Mouse (Mus musculus) CH12.LX (cell line): ENCODE measurements around the gene Gm44502. TPM values are rescaled to one million over a fixed set of nuclear protein-coding genes. Genes with fewer than 3 reads are reported as not detected.

Experiments used
- DNase-seq: peaks from one replicate; pipeline ENCODE4 v3.0.0-alpha.2; 2013; ENCODE audit errors: extremely low read depth
- H3K27ac ChIP-seq: 2 replicates; pipeline ENCODE4 v1.5.1; 2012; ENCODE audit warnings: low read depth, mild to moderate bottlenecking, control low read depth, moderate library complexity; ENCODE audit not compliant: insufficient read depth
- H3K27me3 ChIP-seq: replicated peaks from 2 replicates; pipeline ENCODE3; 2012; ENCODE audit warnings: inconsistent platforms
- H3K36me3 ChIP-seq, 2 experiments: replicated peaks in 1 of 2; 2 replicates each; pipeline versions ENCODE3 to v1.6.1; 2012; ENCODE audit warnings: inconsistent platforms in 1 of 2, low read length in 1 of 2, mild to moderate bottlenecking in 1 of 2, mixed read lengths in 1 of 2, moderate library complexity in 1 of 2; ENCODE audit not compliant: control insufficient read depth in 1 of 2, insufficient read depth in 1 of 2
- H3K4me1 ChIP-seq, 2 experiments: 2 replicates each; pipeline ENCODE4 v1.6.1; 2012; ENCODE audit warnings: inconsistent platforms in 1 of 2, moderate library complexity in 1 of 2; ENCODE audit not compliant: insufficient read depth in 2 of 2, control insufficient read depth in 1 of 2
- H3K4me2 ChIP-seq: 2 replicates; pipeline ENCODE4 v1.6.1; 2012; ENCODE audit warnings: low read depth, mild to moderate bottlenecking, control low read depth; ENCODE audit not compliant: poor library complexity, insufficient read depth, severe bottlenecking
- H3K4me3 ChIP-seq, 3 experiments: fragments of 150-350 bp in 1 of 3; sonication (generic) in 1 of 3; replicated peaks in 1 of 3; 2 replicates each; pipeline versions ENCODE3 to v1.5.1; 2011 to 2012; ENCODE audit warnings: low read depth in 2 of 3, low read length in 2 of 3, mild to moderate bottlenecking in 2 of 3, moderate library complexity in 2 of 3, control low read depth in 1 of 3, improper control_type of control experiment in 1 of 3, inconsistent platforms in 1 of 3, mixed read lengths in 1 of 3; ENCODE audit not compliant: poor library complexity in 1 of 3
- H3K79me2 ChIP-seq: replicated peaks from 2 replicates; pipeline ENCODE4 v1.6.1; 2012; ENCODE audit warnings: mild to moderate bottlenecking, moderate library complexity; ENCODE audit not compliant: control insufficient read depth, poor library complexity, insufficient read depth, severe bottlenecking; ENCODE audit errors: extremely low read depth
- H3K9ac ChIP-seq: 2 replicates; pipeline ENCODE4 v1.6.1; 2012; ENCODE audit warnings: low read depth, mild to moderate bottlenecking, control low read depth, moderate library complexity; ENCODE audit not compliant: insufficient read depth
- H3K9me3 ChIP-seq: replicated peaks from 2 replicates; pipeline ENCODE3; 2012; ENCODE audit warnings: low read length, inconsistent platforms, mixed read lengths
- CHD2 ChIP-seq: IDR thresholded peaks from 2 replicates; pipeline ENCODE4 v1.6.1; 2011; ENCODE audit warnings: low read length, improper control_type of control experiment
- CTCF ChIP-seq, 2 experiments: IDR thresholded peaks in 1 of 2; conservative IDR thresholded peaks in 1 of 2; 2 replicates each; pipeline ENCODE4 v1.5.1; 2011 to 2012; ENCODE audit warnings: low read depth in 2 of 2, low read length in 2 of 2, improper control_type of control experiment in 1 of 2, inconsistent platforms in 1 of 2, mild to moderate bottlenecking in 1 of 2, moderate library complexity in 1 of 2
- ETS1 ChIP-seq: conservative IDR thresholded peaks from 2 replicates; pipeline ENCODE4 v1.6.1; 2012; ENCODE audit warnings: low read depth, mild to moderate bottlenecking, inconsistent platforms, low read length, improper control_type of control experiment, moderate library complexity
- IRF4 ChIP-seq: IDR thresholded peaks from 2 replicates; pipeline ENCODE4 v1.6.1; 2014; ENCODE audit warnings: low read depth, mild to moderate bottlenecking, inconsistent platforms, low read length, improper control_type of control experiment
- KAT2A ChIP-seq: IDR thresholded peaks from 2 replicates; pipeline ENCODE4 v1.6.1; 2012; ENCODE audit warnings: low read length, improper control_type of control experiment, inconsistent platforms; ENCODE audit not compliant: insufficient replicate concordance
- MEF2A ChIP-seq: IDR thresholded peaks from 2 replicates; pipeline ENCODE4 v1.6.1; 2014; ENCODE audit warnings: low read depth, mild to moderate bottlenecking, inconsistent platforms, low read length, improper control_type of control experiment, borderline replicate concordance
- MYC ChIP-seq: IDR thresholded peaks from 2 replicates; pipeline ENCODE4 v1.6.1; 2011; ENCODE audit warnings: low read depth, mild to moderate bottlenecking, improper control_type of control experiment, low read length
- SIN3A ChIP-seq: IDR thresholded peaks from 2 replicates; pipeline ENCODE4 v1.6.1; 2012; ENCODE audit warnings: low read length, improper control_type of control experiment, inconsistent platforms
- SMC3 ChIP-seq: IDR thresholded peaks from 2 replicates; pipeline ENCODE4 v1.6.1; 2011; ENCODE audit warnings: low read depth, low read length, improper control_type of control experiment
- UBTF ChIP-seq: IDR thresholded peaks from 2 replicates; pipeline ENCODE4 v1.6.1; 2012; ENCODE audit warnings: low read depth, mild to moderate bottlenecking, inconsistent platforms, low read length, improper control_type of control experiment, moderate library complexity
- ZMIZ1 ChIP-seq: IDR thresholded peaks from 2 replicates; pipeline ENCODE4 v1.6.1; 2012; ENCODE audit warnings: low read depth, mild to moderate bottlenecking, inconsistent platforms, low read length, improper control_type of control experiment
- ZNF384 ChIP-seq: IDR thresholded peaks from 2 replicates; pipeline ENCODE4 v1.6.1; 2012; ENCODE audit warnings: low read depth, low read length, improper control_type of control experiment, inconsistent platforms
- dilution Hi-C: fragments of 300-500 bp; cut with MboI; formaldehyde crosslinking; loops from 2 replicates; pipeline ENCODE4 v1.14.3; 2020; ENCODE audit warnings: low sequenced_read_pairs; ENCODE audit not compliant: extremely low pct_unique_long_range_greater_than_20kb, extremely low pct_ligation_motif_present
- in situ Hi-C: fragments of 300-500 bp; cut with MboI; formaldehyde crosslinking; loops from 3 replicates; pipeline ENCODE4 v1.14.3; 2019; ENCODE audit warnings: low sequenced_read_pairs, low pct_ligation_motif_present, low pct_unique_long_range_greater_than_20kb, mixed read lengths
- polyA plus RNA-seq: library from polyadenylated mRNA; unstranded; fragments of >175 nt; gene quantifications from 2 replicates; pipeline ENCODE4 v1.2.1, GENCODE M21; 2012; ENCODE audit warnings: low read depth; ENCODE audit not compliant: insufficient read length
- total RNA-seq, 2 experiments: library from RNA; depleted of rRNA; stranded (reverse); fragments of 300-350 nt in 1 of 2; fragments of >200 nt in 1 of 2; gene quantifications; 2 replicates each; pipeline ENCODE4 v1.2.3; 2012 to 2014

The Gm44502 gene
- total and polyA plus RNA-seq, 3 experiments: 0.13 to 0.15 TPM; not detected in 1

DNA sequence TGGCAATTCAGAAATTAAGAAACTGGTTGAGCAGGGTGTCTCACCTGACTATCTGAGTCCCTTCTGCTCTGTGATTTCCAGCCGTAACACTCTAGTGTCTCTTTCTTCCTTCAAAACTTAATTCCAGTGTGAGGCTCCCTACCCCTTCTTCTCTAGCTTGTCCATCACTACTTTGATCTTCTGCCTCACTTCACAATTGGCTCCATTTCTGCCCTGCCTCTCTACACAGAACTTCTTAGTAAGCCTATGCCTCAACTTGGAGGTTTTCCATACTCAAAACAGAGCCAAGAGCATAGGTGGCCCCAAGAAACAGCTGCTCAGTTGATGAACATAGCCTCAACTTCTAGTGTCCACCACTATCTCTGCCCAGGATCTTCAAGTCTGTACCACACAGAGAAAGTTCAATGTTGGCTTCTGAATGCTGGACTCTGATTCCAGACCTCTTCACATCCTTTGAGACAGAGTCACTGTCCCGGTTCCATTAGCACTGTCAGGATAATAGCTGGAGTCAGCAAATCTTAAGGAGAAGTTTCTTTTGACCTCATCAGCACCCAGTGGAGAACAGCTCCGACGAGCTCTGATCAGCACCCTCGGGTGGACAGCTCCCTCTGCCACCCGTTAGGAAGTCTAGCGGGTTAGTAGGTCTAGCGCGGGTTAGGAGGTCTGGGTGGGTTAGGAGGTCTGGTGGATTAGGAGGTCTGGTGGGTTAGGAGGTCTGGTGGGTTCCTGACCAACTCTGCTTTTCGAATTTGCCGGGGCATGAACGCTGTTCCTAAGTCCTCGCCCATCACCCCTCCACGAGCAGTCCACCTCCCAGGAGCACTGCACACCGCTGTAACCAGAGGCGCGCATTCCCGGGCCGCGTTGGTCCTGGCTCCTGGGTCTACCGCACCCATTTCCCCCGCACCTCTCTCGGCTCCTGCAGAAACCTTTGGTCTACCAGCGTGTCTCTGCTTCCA is 23.7 kb upstream of the Gm44502 start:
- no peak overlapping the region for H3K27ac ChIP-seq
- H3K9me3 ChIP-seq: peaks cover 7% of the 10 kb centered on the region
- no peaks in the 10 kb centered on the region for H3K79me2 ChIP-seq
- TF ChIP-seq KAT2A (no peak), ETS1 (no peak), MEF2A (no peak), SIN3A (0 out of 2 replicates have a peak, but pooled peaks have one; percentile 24), UBTF (no peak), CHD2 (no peak), IRF4 (no peak), ZMIZ1 (no peak)
- H3K27me3 ChIP-seq: peaks cover 60% of the 10 kb centered on the region
- no peaks in the 10 kb centered on the region for H3K36me3 ChIP-seq
- no peak for DNase-seq
- no peaks in the 10 kb centered on the region for H3K4me1 ChIP-seq
- no peak overlapping the region for H3K4me3 ChIP-seq
- in situ Hi-C loops: no loop called here
- H3K4me2 ChIP-seq: no peak overlapping the region
- H3K9ac ChIP-seq: no peak overlapping the region
- dilution Hi-C loops: no loop called here

GRCm38 (mm10) chr15:89442486-89443070 is 13.1 kb upstream of the Gm44502 start:
- H3K36me3 ChIP-seq: no peaks in the 10 kb centered on the region
- no peaks in the 10 kb centered on the region for H3K79me2 ChIP-seq
- H3K4me1 ChIP-seq: no peaks in the 10 kb centered on the region
- peaks cover 2% of the 10 kb centered on the region for H3K27me3 ChIP-seq
- no peak overlapping the region for H3K27ac ChIP-seq
- dilution Hi-C loops (no loop called here), in situ Hi-C loops (no loop called here)
- H3K9ac ChIP-seq: no peak overlapping the region
- no peak overlapping the region for H3K4me2 ChIP-seq
- H3K4me3 ChIP-seq: no peak overlapping the region
- no peak for TF ChIP-seq MYC
- TF ChIP-seq CTCF (conservative IDR thresholded peaks at IDR 0.05 in 1 of 2, IDR thresholded peaks at IDR 0.05 in 1 of 2; ENCODE audit: low read depth in 2 of 2, low read length in 2 of 2): peak in 1 of 2 experiments; percentile 43; a peak in 2 of 4 replicates
- TF ChIP-seq ZNF384: no peak
- peak; percentile 17; the same call in 1 of the 2 replicates for TF ChIP-seq SMC3
- no peaks in the 10 kb centered on the region for H3K9me3 ChIP-seq
- no peak for DNase-seq
